Mouse (Mus musculus) NIH3T3 (cell line): ENCODE measurements around the gene Sf3a2.
"Not testable (repeated sequence)": the region's sequence is repeated elsewhere in the genome, so short reads cannot be mapped to it uniquely, and the experiment has no call there.

Experiments used
- DNase-seq: peaks from one replicate; pipeline ENCODE4 v3.0.0-alpha.2; 2012; ENCODE audit warnings: low read depth

Gene Sf3a2

DNA sequence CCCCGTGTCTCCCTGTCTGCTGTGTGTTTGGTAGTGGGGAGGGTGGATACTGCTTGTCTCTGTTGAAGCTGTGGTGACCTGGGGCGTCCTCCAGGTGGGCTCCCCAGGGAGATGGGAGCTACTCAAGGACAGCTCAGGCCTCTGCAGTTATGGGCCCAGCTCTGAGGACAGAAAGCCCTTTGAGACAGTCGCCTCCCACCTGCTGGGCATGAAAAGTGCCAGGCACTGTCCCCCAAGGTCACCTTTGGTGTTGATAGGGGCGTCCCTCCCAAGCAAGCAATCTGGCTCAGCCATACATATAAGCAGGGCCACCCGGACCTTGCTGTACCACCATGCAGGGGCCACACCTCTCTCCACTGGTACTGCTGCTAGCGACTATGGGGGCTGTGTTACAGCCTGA is 6.9 kb downstream of the Sf3a2 start, which contains the start of gene Amh:
TSS of gene Amh (plus strand) at position 328 of the 400 bp plus-strand sequence.
- no peak for DNase-seq

- no peak for DNase-seq
These were observed 7.3 kb downstream of the Sf3a2 start for GRCm38 (mm10) chr10:80805322-80805721.

DNA sequence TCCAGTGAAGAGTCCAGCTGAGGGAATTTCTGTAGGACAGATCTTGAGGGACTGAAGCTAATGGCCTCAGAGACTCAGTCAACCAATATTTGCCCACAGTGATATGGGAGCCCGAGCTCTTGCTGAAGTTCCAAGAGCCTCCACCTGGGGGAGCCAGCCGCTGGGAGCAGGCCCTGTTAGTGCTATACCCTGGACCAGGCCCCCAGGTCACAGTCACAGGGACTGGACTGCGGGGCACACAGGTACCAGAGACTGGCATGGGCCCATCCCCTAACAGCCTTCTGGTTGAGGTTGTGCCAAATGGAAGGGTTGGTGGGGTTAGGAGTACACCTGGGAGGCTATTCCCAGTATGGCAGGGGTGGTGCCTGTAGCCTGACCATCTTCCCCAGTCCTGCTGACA is 7.9 kb downstream of the Sf3a2 start:
- peak; percentile 72 for DNase-seq

GRCm38 (mm10) chr10:80806341-80807056 is 8.5 kb downstream of the Sf3a2 start:
- no peak for DNase-seq

DNA sequence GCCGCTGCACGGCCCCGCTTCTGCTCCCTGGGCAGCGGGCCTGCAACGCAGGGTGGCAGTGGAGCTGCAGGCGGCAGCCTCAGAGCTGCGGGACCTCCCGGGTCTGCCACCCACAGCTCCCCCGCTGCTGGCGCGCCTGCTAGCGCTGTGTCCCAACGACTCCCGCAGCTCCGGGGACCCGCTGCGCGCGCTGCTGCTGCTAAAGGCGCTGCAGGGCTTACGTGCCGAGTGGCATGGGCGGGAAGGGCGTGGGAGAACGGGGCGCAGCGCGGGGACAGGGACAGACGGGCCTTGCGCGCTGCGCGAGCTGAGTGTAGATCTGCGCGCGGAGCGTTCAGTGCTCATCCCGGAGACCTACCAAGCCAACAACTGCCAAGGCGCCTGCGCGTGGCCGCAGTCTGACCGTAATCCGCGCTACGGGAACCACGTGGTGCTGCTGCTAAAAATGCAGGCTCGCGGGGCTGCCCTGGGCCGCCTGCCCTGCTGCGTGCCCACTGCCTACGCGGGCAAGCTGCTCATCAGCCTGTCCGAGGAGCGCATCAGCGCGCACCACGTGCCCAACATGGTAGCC is 9.1 kb downstream of the Sf3a2 start:
- no peak for DNase-seq

- no peak for DNase-seq
These were observed 10.3 kb downstream of the Sf3a2 start for GRCm38 (mm10) chr10:80808099-80808984.

GRCm38 (mm10) chr10:80808985-80809632 is 11.1 kb downstream of the Sf3a2 start:
- DNase-seq: no peak

DNA sequence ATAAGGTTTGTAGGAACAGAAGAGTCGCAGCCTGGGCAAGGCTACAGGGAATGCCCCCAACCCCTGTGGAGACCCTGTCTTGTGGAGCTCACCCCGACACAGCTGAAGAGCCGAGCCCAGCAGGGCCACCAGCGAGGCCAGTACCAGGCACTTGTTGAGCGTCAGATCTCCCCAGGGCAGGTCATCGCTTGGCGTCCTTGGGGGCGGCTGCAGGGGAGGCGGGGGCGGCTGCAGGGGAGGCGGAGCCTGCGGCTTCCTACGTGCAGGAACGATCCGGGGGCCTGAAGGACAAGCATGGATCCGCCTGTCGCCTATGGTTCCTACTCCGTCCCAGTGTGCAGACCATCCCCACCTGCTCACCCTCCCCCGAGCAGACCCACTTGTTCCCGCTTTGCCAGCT is 12.1 kb downstream of the Sf3a2 start:
- DNase-seq: no peak

- no peak for DNase-seq
These were observed 14.5 kb downstream of the Sf3a2 start for GRCm38 (mm10) chr10:80812391-80813041.

DNA sequence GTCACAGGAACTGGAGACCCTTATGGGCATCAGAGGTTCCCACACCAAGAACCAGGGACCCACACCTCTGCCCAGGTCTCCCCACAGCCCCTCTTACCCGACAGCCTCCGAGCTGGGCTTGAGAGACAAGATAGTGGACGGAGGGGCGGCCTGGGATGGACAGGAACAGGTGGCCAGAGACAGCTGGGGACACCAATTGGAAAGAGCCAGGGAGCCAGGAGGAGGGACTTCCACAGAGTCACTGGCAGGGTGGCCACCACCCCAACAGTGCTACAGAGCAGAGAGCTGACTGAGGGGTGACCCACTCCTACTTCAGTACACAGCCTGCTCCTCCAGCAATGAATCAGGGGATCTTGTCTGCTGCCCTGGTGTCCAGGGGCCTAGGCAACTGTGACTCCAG is 15.4 kb downstream of the Sf3a2 start, which contains the start of gene Jsrp1:
TSS of gene Jsrp1 (minus strand) at position 133 of the 400 bp plus-strand sequence.
- DNase-seq: no peak

- DNase-seq: no peak
These were observed 16.8 kb downstream of the Sf3a2 start for GRCm38 (mm10) chr10:80814800-80815199.

GRCm38 (mm10) chr10:80816303-80816702 is 18.3 kb downstream of the Sf3a2 start:
- DNase-seq: not testable (repeated sequence)

- no peak for DNase-seq
These were observed 19.2 kb downstream of the Sf3a2 start for GRCm38 (mm10) chr10:80817164-80817563.

DNA sequence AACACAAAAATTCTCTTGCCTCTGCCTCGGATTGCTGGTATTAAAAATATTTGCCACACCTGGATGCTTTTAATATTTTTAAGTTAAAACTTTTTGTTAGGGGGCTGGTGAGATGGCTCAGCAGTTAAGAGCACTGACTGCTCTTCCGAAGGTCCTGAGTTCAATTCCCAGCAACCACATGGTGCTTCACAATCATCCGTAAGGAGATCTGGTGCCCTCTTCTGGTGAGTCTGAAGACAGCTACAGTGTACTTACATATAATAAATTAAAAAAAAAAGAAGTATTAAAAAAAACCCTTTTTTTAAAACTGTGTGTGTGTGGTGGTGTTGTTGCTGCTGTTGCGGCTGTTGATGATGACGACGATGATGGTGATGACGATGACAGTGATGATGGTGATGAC is 20.0 kb downstream of the Sf3a2 start:
- DNase-seq: peak; percentile 71

DNA sequence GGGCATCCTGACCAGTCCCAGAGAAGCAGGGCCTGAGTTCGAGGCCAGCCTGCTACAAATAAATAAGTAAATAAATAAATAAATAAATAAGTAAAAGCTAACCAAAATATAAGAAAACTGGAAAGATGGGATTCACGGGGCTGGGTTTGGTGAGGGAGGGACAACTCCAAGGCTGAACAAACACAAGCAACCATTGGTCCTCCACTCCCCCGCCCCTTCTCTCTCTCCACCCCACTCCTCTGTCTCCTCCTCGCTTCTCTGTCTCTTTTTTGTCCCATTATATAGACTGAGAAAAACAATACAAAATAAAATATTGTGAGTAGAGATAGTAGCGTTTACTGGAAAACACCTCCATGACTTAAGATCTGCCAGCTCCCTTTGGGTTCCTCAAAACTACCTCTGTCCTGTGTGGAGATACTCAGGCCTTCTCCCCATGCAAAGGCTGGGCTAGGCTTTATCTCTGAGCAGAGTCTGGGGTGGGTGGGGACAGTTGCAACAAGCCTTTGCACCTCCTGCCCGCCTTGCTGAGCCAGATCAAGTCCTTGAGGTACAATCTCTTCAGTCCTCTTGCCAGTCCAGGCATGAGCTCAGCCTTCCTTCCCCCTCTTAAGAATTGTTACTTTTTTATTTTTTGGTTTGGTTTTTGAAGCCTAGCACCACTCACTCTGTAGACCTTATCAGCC is 20.7 kb downstream of the Sf3a2 start:
- DNase-seq: no peak

DNA sequence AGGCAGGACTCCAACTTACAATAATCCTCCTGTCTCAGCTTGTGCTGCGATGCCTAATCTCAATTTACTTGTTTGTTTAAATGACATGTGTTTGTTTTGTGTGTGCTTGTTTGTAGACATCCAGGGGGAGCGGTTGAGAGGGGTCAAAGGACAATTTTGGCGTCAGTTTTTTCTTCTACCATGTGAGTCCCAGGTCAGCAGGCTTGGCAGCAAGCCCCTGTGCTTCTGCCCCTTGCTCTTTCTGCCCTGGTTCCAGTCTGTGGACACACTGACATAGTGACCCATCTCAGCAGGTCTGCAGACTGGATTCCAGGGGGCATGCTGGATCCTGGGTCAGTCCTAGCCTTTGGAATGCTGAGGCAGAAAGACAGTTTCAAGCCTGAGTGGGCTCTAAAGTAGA is 21.4 kb downstream of the Sf3a2 start:
- no peak for DNase-seq

GRCm38 (mm10) chr10:80821991-80822390 is 24.0 kb downstream of the Sf3a2 start:
- DNase-seq: peak; percentile 69

- DNase-seq: no peak
These were observed 24.5 kb downstream of the Sf3a2 start for GRCm38 (mm10) chr10:80822528-80822927.

GRCm38 (mm10) chr10:80823316-80823715 is 25.3 kb downstream of the Sf3a2 start:
- DNase-seq: peak; percentile 57

GRCm38 (mm10) chr10:80823847-80824643 is 26.0 kb downstream of the Sf3a2 start:
- peak; percentile 32 for DNase-seq
